Mouse (Mus musculus): ENCODE measurements around the gene Cdc7.

GRCm38 (mm10) chr5:107019904-107020303 lies 55.8 kb downstream of the Cdc7 start:
- TF ChIP-seq CTCF (IDR thresholded peaks at IDR 0.05; ENCODE audit: insufficient read depth, low read length) (no peak), POLR2A (IDR thresholded peaks at IDR 0.05; ENCODE audit: borderline replicate concordance, extremely low read depth, low read depth, low read length) (no peak)
